Mouse (Mus musculus): ENCODE measurements around the gene Olfr410. TPM values are rescaled to one million over a fixed set of nuclear protein-coding genes. Genes with fewer than 3 reads are reported as not detected.

Olfr410 gene
- polyA plus RNA-seq, 1 experiment from 2014 or later: not detected

Other genes starting within 250 kb of the Olfr410 start
- not detected in 2 replicates for gene Olfr401, start 224.3 kb downstream of the Olfr410 start, polyA plus RNA-seq (2015; fragmentation: Nextera tagmentation; extraction: Ambion mirVana)
- gene Olfr402, start 184.5 kb downstream of the Olfr410 start, polyA plus RNA-seq (2015; fragmentation: Nextera tagmentation; extraction: Ambion mirVana): not detected in 2 replicates
- not detected in 2 replicates for gene Olfr403, start 151.8 kb downstream of the Olfr410 start, polyA plus RNA-seq (2015; fragmentation: Nextera tagmentation; extraction: Ambion mirVana)
- not detected in 2 replicates for gene Olfr43, start 126.7 kb downstream of the Olfr410 start, polyA plus RNA-seq (2015; fragmentation: Nextera tagmentation; extraction: Ambion mirVana)
- not detected in 2 replicates for gene Olfr406, start 78.2 kb downstream of the Olfr410 start, polyA plus RNA-seq (2015; fragmentation: Nextera tagmentation; extraction: Ambion mirVana)
- not detected in 2 replicates for gene Olfr59, start 54.3 kb downstream of the Olfr410 start, polyA plus RNA-seq (2015; fragmentation: Nextera tagmentation; extraction: Ambion mirVana)
- gene Olfr411, start 14.6 kb upstream of the Olfr410 start, polyA plus RNA-seq (2015; fragmentation: Nextera tagmentation; extraction: Ambion mirVana): not detected in 2 replicates
- gene Olfr412, start 24.0 kb upstream of the Olfr410 start, polyA plus RNA-seq (2015; fragmentation: Nextera tagmentation; extraction: Ambion mirVana): not detected in 2 replicates

All from limb, embryonic 15.5 days (tissue).